16 mouse cellular contexts compared by ENCODE assay signal in genomic region chr17:73917713-73918112, GRCm38 (mm10). TPM values are rescaled to one million over a fixed set of nuclear protein-coding genes. Genes with fewer than 3 reads are reported as not detected.
DNase-seq lines count a peak whose midpoint lies in the region; ATAC-seq and TF ChIP-seq lines count a peak whose summit lies in the region.
"Had no signal": no experiment of that assay in that cellular context is flagged by ENCODE, and none has a peak within 500 bp of the region (broad histone marks: within the 10 kb centered on the region; RNA-seq: fewer than 3 reads in every experiment).

No protein-coding gene starts in this region.

- H3K27ac ChIP-seq in heart, adult 2 months: no peak overlapping the region
- no peak overlapping the region for H3K27ac ChIP-seq in lung, postnatal 0 days (ENCODE audit: low read length)
- no peak overlapping the region for H3K27ac ChIP-seq in bone marrow, adult 2 months (ENCODE audit: control insufficient read depth, insufficient read depth, low read depth, low read length, poor library complexity)
- H3K27ac ChIP-seq in small intestine, adult 2 months (ENCODE audit: insufficient read depth, low read depth, low read length): no peak overlapping the region
- no peak overlapping the region for H3K27ac ChIP-seq in left cerebral cortex, adult 2 months
- no peak overlapping the region for H3K27ac ChIP-seq in heart, embryonic 11.5 days (ENCODE audit: low read depth, low read length)
- H3K27ac ChIP-seq: embryonic facial prominence, embryonic 15.5 days; limb, embryonic 12.5 days; stomach, embryonic 15.5 days had no signal

- H3K79me2 ChIP-seq in heart, adult 2 months (replicated peaks; ENCODE audit: control insufficient read depth, insufficient read depth, low read length): no peaks in the 10 kb centered on the region

- no peak overlapping the region for H3K4me2 ChIP-seq in lung, postnatal 0 days (replicated peaks; ENCODE audit: low read depth, low read length)
- no peak overlapping the region for H3K4me2 ChIP-seq in heart, embryonic 11.5 days
- H3K4me2 ChIP-seq: embryonic facial prominence, embryonic 15.5 days; limb, embryonic 12.5 days; stomach, embryonic 15.5 days had no signal

- H3K9ac ChIP-seq in heart, adult 2 months (ENCODE audit: low read depth, low read length): no peak overlapping the region
- no peak overlapping the region for H3K9ac ChIP-seq in lung, postnatal 0 days (replicated peaks; ENCODE audit: low read depth)
- H3K9ac ChIP-seq in heart, embryonic 11.5 days (ENCODE audit: low read depth, low read length): no peak overlapping the region
- H3K9ac ChIP-seq: embryonic facial prominence, embryonic 15.5 days; limb, embryonic 12.5 days; stomach, embryonic 15.5 days had no signal

- TF ChIP-seq POLR2A in heart, adult 2 months (IDR thresholded peaks at IDR 0.05; ENCODE audit: insufficient read depth, low read depth, low read length): no peak
- no peak for TF ChIP-seq POLR2A in bone marrow, adult 2 months (IDR thresholded peaks at IDR 0.05; ENCODE audit: borderline replicate concordance, control insufficient read depth, low read depth, low read length)
- no peak for TF ChIP-seq POLR2A in small intestine, adult 2 months (IDR thresholded peaks at IDR 0.05; ENCODE audit: low read depth, low read length)

- H3K27me3 ChIP-seq in heart, adult 2 months (ENCODE audit: control insufficient read depth, insufficient read depth, low read length): 0 out of 2 replicates have a peak, but pooled peaks cover 2% of the 10 kb centered on the region
- no peaks in the 10 kb centered on the region for H3K27me3 ChIP-seq in lung, postnatal 0 days (replicated peaks; ENCODE audit: insufficient read depth, low read length)
- H3K27me3 ChIP-seq in small intestine, adult 2 months (ENCODE audit: control insufficient read depth, insufficient read depth, low read length): no peaks in the 10 kb centered on the region
- H3K27me3 ChIP-seq in heart, embryonic 11.5 days (ENCODE audit: control insufficient read depth, insufficient read depth, low read length): no peaks in the 10 kb centered on the region
- H3K27me3 ChIP-seq: embryonic facial prominence, embryonic 15.5 days; limb, embryonic 12.5 days; stomach, embryonic 15.5 days had no signal

- DNase-seq in heart, adult 2 months: no peak
- DNase-seq in heart, adult 9 months (ENCODE audit: low spot score in 2 of 2): no peak
- peak; percentile 17 for DNase-seq in lung, postnatal 0 days (ENCODE audit: low spot score)
- no peak for DNase-seq in lung, postnatal 36 days
- DNase-seq in left cerebral cortex, adult 2 months (ENCODE audit: extremely low spot score in 1 of 2, low spot score in 2 of 2): no peak
- DNase-seq: adrenal gland, postnatal 14 days; cerebellum, postnatal 36 days; kidney, adult 9 months; lung, postnatal 10 days; thymus, postnatal 36 days had no signal

- no peak for TF ChIP-seq EP300 in heart, adult 2 months (IDR thresholded peaks at IDR 0.05; ENCODE audit: insufficient read depth, low read depth, low read length)
- no peak for TF ChIP-seq EP300 in lung, postnatal 0 days (IDR thresholded peaks at IDR 0.05)

- no peak for ATAC-seq in lung, postnatal 0 days
- no peak for ATAC-seq in heart, embryonic 11.5 days (replicated peaks; ENCODE audit: insufficient number of reproducible peaks, low FRiP score, low TSS enrichment)

- no peaks in the 10 kb centered on the region for H3K9me3 ChIP-seq in lung, postnatal 0 days (ENCODE audit: low read length)
- no peaks in the 10 kb centered on the region for H3K9me3 ChIP-seq in heart, embryonic 11.5 days (replicated peaks; ENCODE audit: control insufficient read depth, low read length)
- H3K9me3 ChIP-seq: embryonic facial prominence, embryonic 15.5 days; limb, embryonic 12.5 days; stomach, embryonic 15.5 days had no signal

- H3K4me3 ChIP-seq in heart, adult 2 months: no peak overlapping the region
- no peak overlapping the region for H3K4me3 ChIP-seq in lung, postnatal 0 days (ENCODE audit: low read depth, low read length)
- no peak overlapping the region for H3K4me3 ChIP-seq in bone marrow, adult 2 months (replicated peaks; ENCODE audit: control insufficient read depth, low read depth, low read length)
- no peak overlapping the region for H3K4me3 ChIP-seq in small intestine, adult 2 months (ENCODE audit: low read depth, low read length)
- no peak overlapping the region for H3K4me3 ChIP-seq in left cerebral cortex, adult 2 months
- H3K4me3 ChIP-seq in heart, embryonic 11.5 days (ENCODE audit: low read depth, low read length): no peak overlapping the region
- H3K4me3 ChIP-seq: embryonic facial prominence, embryonic 15.5 days; limb, embryonic 12.5 days; stomach, embryonic 15.5 days had no signal

- intact Hi-C loops in heart, adult 2 months (cut with DNase I): no loop called here
- intact Hi-C loops in left cerebral cortex, adult 2 months (cut with DNase I): no loop called here

- peaks cover 5% of the 10 kb centered on the region for H3K36me3 ChIP-seq in heart, adult 2 months (ENCODE audit: control insufficient read depth, insufficient read depth, low read length)
- peaks cover 11% of the 10 kb centered on the region for H3K36me3 ChIP-seq in lung, postnatal 0 days (ENCODE audit: insufficient read depth, low read length)
- peaks cover 70% of the 10 kb centered on the region for H3K36me3 ChIP-seq in small intestine, adult 2 months (ENCODE audit: control insufficient read depth, insufficient read depth, low read length)
- no peaks in the 10 kb centered on the region for H3K36me3 ChIP-seq in heart, embryonic 11.5 days (ENCODE audit: control insufficient read depth, insufficient read depth, low read length)
- H3K36me3 ChIP-seq: embryonic facial prominence, embryonic 15.5 days; limb, embryonic 12.5 days; stomach, embryonic 15.5 days had no signal

- 80% methylated on average over 5 of the region's 5 CpGs for WGBS in heart, adult 2 months
- 79% methylated on average over 5 of the region's 5 CpGs for WGBS in lung, postnatal 0 days
- WGBS in bone marrow, adult 2 months: 76% methylated on average over 5 of the region's 5 CpGs
- 90% methylated on average over 5 of the region's 5 CpGs for WGBS in small intestine, adult 2 months
- 67% methylated on average over 5 of the region's 5 CpGs for WGBS in heart, embryonic 11.5 days (ENCODE audit: insufficient replicate concordance)

- peak; percentile 42 for TF ChIP-seq CTCF in heart, adult 2 months (IDR thresholded peaks at IDR 0.05)
- peak; percentile 54 for TF ChIP-seq CTCF in lung, postnatal 0 days (IDR thresholded peaks at IDR 0.05)
- 0 out of 2 replicates have a peak, but pooled peaks have one; percentile 11 for TF ChIP-seq CTCF in bone marrow, adult 2 months (IDR thresholded peaks at IDR 0.05; ENCODE audit: control insufficient read depth, insufficient read depth, low read length)
- TF ChIP-seq CTCF in small intestine, adult 2 months (IDR thresholded peaks at IDR 0.05; ENCODE audit: extremely low read depth, insufficient read length, insufficient replicate concordance, low read depth, low read length): peak; percentile 19; the same call in 1 of the 2 replicates
- no peak; the same call in 1 of the 2 replicates for TF ChIP-seq CTCF in left cerebral cortex, adult 2 months (IDR thresholded peaks at IDR 0.05)

- H3K4me1 ChIP-seq in heart, adult 2 months (ENCODE audit: control insufficient read depth, insufficient read depth, low read length): peaks cover 3% of the 10 kb centered on the region
- no peaks in the 10 kb centered on the region for H3K4me1 ChIP-seq in lung, postnatal 0 days (ENCODE audit: insufficient read depth, low read depth, low read length)
- H3K4me1 ChIP-seq in bone marrow, adult 2 months (ENCODE audit: control insufficient read depth, insufficient read depth, low read length): no peaks in the 10 kb centered on the region
- H3K4me1 ChIP-seq in small intestine, adult 2 months (ENCODE audit: control insufficient read depth, insufficient read depth, insufficient read length, low read length): no peaks in the 10 kb centered on the region; the same call in 1 of the 2 replicates
- no peaks in the 10 kb centered on the region for H3K4me1 ChIP-seq in heart, embryonic 11.5 days (ENCODE audit: control insufficient read depth, insufficient read depth, low read length)
- H3K4me1 ChIP-seq: stomach, embryonic 15.5 days had no signal

RNA-seq across cellular contexts. Expression of gene Xdh, which starts 32.3 kb away (rescaled TPM):
- total RNA-seq in heart, adult 2 months (2021): 100 to 1,000 TPM; 134 to 187 TPM
- polyA plus RNA-seq in heart, adult 2 months (2012; rRNA removed): 51.7 and 59.3 TPM in 2 replicates
- 27.8 and 34.0 TPM in 2 replicates for polyA plus RNA-seq in lung, postnatal 0 days (2015; fragmentation: Nextera tagmentation; extraction: Ambion mirVana)
- polyA plus RNA-seq in bone marrow, adult 2 months (2011; ENCODE audit: insufficient read depth, insufficient read length, low replicate concordance, missing spikeins): 50.6 and 114 TPM in 2 replicates
- polyA plus RNA-seq in small intestine, adult 2 months (2012; rRNA removed): 185 and 248 TPM in 2 replicates
- total RNA-seq in left cerebral cortex, adult 2 months (2021): 10 to 100 TPM; 15.4 to 17.6 TPM
- 0.08 and 0.39 TPM in 2 replicates for polyA plus RNA-seq in heart, embryonic 11.5 days (2014; fragmentation: Nextera tagmentation; extraction: Ambion mirVana)

Comparison
In these comparisons a context has a peak if more than half of its experiments do, and no peak if none do; other contexts are left out.
1. RNA of gene Xdh, which starts 32.3 kb away (polyA plus RNA-seq): 185 to 248 TPM in small intestine, adult 2 months, 50.6 to 114 TPM in bone marrow, adult 2 months, 51.7 to 59.3 TPM in heart, adult 2 months and 27.8 to 34.0 TPM in lung, postnatal 0 days; 0.08 to 0.39 TPM in heart, embryonic 11.5 days; every median in the first group is over 10 times any median in the second.